Mouse (Mus musculus) ovary, adult 18-20 months (tissue): ENCODE data around the gene Lamb3.
A peak's percentile ranks its signal among the peaks of the same experiment; 100 is the strongest.

Experiments used
- DNase-seq: peaks from one replicate; pipeline ENCODE4 v3.0.0; 2022; ENCODE audit warnings: low spot score, mixed read lengths

Gene Lamb3

GRCm38 (mm10) chr1:193201383-193201778 is 6.1 kb upstream of the Lamb3 start, which contains the start of gene Traf3ip3:
Traf3ip3 (minus strand) TSS chr1:193201703.
- DNase-seq: no peak

DNA sequence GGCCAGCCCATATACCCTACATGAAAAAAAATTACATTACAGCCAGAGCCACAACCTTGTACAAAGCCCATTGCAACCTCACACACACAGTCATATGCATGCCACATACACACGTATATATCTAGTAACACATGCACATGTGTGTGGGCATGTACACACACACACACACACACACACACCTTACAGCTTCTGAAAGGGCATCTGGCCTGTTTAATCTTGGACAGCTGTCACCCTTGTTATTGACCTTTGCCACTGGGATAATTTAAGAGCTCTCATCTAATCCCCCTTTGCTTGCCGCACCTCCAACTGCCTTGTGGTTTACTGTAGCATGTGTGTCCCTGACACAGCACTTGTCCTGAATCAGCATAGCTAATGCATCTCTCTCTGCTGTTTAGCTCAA is 3.7 kb upstream of the Lamb3 start:
- DNase-seq: no peak

DNA sequence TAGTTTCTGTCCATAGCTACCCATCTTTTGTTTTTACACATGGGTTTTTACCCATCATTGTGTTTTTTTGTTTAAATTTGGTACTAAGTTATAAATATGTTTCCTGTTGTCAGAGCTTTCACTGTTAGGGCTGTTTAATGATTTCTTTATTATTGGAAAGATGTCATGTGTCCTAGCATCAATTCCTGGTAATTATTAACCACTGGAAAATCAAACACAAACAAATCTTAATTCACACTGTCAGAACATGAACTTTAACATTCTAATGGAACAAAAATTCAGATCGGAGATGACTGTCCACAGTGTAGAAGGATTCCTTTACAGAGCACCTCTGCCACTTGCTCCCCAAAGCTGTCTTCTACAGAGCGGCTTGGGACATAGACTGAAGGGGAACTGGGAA is 2.1 kb upstream of the Lamb3 start:
- DNase-seq: no peak

DNA sequence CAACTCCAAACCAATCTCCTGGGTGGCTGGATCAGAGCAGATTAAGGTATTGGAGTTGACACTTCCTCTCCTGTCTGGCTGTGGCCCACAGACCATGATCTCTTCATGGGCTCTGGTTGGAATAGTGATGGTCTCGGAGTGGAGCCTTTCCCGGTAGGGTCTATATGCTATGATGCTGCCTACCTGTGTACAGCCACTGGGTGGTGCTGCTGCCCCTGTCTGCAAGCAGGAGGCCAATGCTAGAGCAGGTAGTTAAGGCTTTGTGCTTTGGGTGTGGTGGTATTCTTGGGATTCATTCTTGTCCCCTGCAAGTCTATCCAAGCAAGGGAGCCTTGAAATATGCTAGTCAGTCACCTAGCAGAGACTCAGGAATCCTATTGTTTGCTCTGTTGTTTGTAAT is 679 bp downstream of the Lamb3 start:
- no peak for DNase-seq

DNA sequence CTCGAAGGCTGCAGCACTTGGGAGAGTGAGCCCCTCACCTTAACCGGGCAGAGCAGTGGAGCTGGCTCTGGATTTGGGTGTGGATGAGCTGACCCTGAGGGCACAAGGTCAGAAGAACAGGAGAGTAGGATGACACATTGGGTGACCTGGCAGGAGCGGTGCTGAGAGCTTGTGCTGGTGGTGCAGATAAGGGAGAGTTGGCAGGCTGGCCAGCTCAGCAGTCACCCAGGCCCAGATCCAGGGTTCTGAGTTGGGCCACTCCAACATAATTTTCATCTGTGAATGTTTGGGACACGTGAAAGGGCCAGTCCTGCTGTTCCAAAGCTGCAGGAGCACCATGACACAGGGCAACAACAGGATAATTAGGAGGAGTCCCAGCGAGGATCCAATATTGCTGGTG is 3.9 kb downstream of the Lamb3 start:
- DNase-seq: no peak

DNA sequence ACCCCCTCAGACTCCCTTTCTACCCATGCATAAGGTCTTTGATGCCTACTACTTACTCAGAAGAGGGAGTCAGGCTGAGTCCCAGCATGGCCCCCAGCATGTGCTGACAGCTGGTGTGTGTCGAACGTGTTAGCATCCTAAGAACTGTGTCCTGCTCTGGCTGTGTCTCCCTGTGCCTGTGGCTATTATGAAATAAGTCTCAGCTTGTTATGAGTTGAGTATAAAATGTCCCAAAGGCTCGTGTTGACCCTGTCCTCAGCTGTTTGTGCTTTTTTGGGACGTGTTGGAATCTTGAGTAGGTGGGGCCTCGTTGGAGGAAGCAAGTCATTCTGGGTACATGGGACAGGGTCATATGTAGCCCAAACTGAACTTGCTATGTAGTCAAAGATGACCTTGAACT is 6.6 kb downstream of the Lamb3 start:
- no peak for DNase-seq

DNA sequence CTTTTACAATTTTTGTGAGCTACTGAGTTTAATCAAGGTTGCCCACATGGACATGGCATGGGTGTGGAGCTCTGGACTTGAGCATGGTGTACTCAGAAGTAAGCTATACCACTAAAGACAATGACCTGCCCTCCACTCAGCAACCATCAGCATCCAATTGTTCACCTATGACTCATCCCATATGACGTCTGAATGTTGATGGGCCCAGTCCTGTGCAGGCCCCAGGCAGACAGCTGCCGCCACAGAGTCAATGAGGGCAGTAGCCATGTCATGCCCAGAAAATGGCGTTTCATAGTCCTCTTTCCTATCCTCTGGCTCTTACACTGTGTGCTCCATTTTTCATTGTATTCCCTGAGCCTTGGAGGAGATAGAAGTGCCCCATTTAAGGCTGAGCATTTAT is 8.5 kb downstream of the Lamb3 start:
- no peak for DNase-seq

DNA sequence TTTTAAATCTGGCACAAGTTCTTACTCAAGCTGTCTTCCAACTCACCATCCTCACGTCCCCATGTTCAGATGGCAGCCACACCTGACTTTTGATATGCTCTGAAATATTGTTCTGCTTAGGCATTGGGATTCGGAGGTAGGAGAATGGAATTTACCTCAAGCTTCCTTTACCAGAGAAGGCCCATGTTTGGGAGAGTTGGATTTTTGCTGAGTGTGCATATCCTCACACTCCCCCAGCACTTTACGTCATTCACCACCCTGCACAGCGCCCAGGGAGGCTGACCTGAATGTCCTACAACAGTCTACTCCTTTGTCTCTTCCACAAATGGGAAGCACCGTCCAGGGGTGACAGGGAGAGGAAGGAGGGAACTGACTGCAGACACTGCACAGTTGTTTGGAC is 12.9 kb downstream of the Lamb3 start:
- DNase-seq: no peak

DNA sequence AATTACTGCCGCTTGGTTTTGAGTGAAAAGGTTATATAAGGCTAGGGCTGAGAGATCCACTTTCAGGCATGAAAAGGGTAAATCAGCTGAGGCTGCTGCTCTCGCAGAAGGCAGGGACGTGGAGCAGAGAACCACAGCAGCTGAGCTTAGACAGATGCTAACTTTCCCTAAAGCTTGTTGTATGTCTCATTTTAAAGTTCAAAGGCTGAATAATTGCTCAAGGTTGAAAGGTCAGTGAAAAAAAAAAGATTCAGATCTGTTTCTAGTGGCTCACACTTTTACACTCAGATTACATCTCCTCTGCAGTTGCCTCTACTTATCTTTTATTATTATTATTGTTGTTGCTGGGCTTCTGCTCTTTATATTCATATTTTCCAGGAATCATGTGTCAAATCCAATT is 18.0 kb downstream of the Lamb3 start:
- DNase-seq: no peak

DNA sequence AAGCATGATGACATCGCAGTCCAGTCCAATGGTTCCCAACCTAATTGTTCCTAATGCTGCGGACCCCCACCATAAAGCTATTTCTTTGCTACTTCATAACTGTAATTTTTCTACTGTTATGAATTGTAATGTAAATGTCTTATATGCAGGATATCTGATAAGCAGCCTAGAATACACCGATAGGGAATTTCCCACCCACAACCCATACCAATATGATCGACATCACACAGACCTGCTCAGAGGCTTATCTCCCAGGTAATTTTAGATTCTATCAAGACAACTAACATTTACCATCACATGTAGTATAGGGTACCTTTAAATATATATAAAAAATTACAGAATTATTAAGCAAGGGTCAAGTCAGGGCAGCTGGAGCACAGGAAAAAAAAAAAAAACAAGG is 18.6 kb downstream of the Lamb3 start:
- no peak for DNase-seq

DNA sequence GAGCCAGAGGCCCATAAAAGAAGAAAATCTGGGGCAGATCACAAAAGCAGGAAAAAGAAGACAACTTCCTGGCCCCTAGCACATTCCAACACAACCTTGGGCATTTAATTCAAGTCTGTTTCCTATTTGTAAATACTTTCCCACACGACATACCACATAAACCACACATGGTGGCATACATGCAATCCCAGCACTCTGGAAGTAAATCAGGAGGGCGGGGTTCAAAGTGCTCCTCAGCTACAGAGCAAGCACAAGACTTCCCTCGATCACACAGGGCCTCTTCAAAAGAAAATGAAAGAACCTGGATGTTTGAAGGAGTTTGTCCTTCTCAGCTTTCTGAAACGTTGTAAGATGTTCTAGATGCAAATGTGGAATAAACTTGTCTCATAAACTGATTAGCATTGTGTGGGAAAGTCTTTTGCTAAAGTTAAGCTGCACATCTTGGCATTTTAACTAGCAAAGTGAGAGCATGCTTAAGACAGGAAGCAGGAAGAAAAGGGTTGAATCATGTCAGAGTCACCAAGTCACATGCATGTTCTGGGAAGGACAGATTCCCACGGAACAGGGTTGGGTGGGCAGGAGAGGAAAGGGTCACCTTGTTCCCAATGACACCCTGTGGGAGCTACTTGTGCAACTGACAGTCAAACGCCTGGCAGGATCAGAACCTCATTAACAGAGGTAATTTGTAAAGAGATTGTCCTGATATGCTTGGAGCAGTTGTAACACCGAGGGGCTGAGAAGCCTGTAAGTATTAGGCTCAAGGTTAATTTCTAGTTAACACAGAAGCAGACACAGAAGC is 19.4 kb downstream of the Lamb3 start:
- no peak for DNase-seq

DNA sequence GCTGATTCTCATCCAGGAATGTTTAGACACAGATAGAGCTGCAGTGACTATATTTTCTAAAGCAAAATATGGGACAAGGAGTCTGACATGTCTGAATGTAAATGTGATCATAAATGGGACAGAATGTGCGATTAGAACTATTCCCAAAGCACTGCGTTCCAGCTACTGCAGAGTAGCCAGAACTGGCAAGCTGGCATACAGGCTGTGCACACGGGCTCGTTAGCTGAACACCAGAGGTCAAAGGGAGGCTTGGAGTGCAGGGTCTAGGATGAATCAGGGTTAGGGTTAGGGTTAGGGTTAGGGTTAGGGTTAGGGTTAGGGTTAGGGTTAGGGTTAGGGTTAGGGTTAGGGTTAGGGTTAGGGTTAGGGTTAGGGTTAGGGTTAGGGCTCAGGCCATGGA is 20.0 kb downstream of the Lamb3 start:
- no peak for DNase-seq

GRCm38 (mm10) chr1:193229570-193229969 is 22.1 kb downstream of the Lamb3 start:
- no peak for DNase-seq

DNA sequence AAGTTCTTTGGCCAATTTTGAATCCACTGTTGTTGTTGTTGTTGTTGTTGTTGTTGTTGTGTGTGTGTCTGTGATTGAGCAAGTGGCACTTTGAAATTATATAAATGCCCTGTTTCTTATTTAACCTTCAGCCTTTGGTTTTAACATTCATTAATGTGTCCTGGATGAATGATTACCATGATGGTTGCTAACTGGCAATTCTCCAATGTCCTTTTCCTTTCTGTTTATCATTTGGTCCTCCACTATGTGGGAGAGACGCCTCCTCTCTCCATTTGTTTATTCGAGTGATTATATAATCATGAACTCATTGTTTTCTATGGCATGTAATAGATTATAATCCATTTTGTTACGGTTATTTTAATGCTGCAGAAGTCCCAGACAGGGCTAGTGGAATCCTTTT is 23.0 kb downstream of the Lamb3 start:
- DNase-seq: no peak

- no peak for DNase-seq
Observed at GRCm38 (mm10) chr1:193230935-193231334, 23.4 kb downstream of the Lamb3 start.

GRCm38 (mm10) chr1:193232732-193233131 is 25.2 kb downstream of the Lamb3 start:
- no peak for DNase-seq

DNA sequence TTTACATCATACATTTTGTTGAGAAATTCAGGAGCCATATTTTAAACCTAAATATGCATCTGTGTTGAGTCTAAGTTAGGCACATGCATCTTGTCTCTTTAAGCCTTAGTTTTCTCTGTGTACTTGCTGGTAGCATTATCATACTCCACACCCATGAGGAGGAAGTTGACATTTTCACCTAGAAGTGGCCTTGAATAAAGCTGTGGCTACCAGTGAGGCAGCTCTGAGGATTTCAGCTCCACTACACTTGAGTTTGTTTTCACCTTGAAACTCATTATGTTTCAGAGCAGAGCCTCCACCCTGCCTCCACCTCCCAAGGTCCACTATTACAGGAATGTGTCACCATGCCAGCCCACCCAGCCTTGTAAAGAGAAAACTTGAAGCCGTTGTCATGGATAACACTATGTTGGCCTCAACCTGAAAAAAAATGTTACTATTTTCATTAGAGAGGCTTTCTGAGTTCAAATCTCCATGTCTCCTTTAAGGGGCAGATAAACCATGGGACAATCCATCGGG is 26.7 kb downstream of the Lamb3 start:
- no peak for DNase-seq

DNA sequence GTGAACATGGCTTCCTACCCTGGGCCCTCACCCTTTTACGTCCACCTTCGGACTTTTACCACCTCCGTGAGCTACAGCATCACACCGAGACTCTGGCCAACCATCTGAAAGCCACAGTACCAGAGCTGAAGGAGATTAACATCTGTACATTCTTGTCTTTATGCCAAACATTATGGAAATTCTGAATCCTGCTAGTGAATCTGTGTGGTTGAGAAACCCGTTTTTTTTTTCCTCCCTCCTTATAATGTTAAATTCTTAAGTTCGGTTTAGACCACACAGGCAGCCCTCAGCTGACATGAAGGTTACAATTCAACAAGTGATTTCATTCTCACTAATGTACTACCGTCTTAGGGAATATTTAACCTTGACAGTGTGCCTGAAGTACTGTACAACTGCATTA is 27.4 kb downstream of the Lamb3 start:
- DNase-seq: no peak

DNA sequence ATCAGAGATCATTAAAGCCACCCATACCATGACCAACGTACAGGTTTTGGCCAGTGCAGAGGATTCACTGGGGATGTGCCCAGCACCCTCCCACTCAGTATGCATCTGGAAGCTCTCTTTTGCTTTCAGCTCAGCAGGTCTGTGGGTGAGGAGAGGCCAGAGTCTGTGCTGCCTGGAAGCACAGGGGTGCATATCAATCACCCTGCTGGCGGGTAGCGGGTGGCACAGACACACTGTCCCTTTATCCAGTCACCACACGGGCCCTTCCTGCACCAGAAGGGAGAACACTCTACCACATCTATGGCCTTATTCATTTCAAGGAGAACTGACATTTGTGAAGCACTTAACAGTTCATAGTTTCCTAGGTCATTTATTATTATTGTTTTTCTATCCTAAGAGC is 30.9 kb downstream of the Lamb3 start:
- DNase-seq: no peak

DNA sequence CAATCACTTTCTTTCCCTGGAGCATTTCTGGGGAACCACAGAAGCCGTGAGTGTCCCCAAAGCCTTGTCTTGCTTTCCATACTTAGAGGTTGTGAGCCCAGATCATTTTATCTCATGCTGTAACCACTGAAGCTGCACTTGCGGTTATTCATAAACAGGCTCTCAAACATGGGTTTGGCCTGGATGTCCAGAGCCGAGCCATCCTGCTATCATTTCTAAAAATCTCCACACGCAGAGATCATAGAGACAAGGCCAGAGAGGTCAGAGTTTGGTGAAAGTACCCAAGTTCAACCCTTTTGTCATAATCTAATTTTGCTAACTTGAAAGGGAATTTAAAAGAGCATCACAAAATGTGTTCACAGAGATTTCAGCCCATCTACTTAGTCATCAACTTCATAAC is 33.9 kb downstream of the Lamb3 start:
- no peak for DNase-seq

DNA sequence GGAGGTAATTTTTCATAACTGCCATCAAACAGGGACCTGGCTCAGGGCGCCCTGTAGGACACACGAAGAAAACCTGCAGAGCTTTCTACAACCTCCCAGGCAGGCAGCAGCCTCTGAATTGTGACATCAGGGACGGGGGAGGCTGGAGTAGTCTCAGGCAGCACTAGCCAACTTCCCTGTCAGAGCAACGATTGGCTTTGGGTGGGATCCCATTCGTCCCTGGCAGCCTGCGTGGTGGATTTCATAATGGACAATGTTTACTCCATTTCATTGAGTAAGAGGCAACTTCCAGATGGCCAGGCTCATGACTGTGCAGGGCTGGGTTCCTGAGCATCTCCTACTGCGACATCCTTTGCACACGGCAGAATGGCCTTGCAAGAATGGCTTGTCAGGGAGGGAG is 34.7 kb downstream of the Lamb3 start:
- DNase-seq: peak; percentile 62

DNA sequence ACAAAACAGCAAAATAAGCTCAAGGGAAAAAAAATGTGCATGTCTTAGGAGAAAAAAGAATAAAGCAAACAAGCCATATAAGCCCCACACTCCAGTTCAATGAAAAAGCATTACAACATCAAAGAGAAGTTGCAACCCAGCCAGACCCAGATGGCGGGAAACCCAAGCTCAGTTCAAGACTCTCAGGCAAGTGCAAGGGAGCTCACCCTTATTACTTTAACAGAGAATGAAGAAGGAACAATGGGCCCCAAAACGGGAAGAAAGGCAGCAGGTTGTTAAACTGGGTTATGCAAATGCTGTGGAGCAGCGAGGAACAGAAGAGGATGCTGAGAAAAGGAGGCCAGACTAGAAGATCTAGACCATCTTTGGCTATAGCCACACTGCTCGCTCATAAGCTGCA is 35.4 kb downstream of the Lamb3 start:
- DNase-seq: no peak

- no peak for DNase-seq
Observed at GRCm38 (mm10) chr1:193243571-193244193, 36.2 kb downstream of the Lamb3 start.

DNA sequence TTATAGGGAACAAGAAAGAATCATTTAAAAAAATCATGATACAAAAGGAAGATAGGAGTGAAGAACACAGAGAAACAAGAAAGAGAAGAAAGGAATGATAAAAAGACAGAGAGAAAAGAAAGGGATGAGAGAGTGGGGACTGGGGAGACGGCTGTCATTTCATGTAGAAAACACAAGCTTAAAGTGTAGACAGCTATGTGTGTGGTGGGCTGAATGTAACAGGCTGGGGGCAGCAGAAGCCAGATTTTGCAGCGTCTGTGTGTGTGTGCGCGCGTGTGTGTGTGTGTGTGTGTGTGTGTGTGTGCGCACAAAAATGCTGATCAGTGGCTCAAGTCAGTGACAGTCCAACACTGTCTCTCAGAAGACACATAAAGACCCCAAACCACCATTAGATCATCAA is 36.7 kb downstream of the Lamb3 start:
- DNase-seq: no peak
